Mouse (Mus musculus) heart, adult 9 months (tissue): Measurements from ENCODE around the gene Atp6v1g1.
A peak's percentile ranks its signal among the peaks of the same experiment; 100 is the strongest.

Experiments used
- DNase-seq, 2 experiments: peaks; one replicate each; pipeline ENCODE4 v3.0.0; 2022; ENCODE audit warnings: low spot score in 2 of 2

Atp6v1g1 gene

DNA sequence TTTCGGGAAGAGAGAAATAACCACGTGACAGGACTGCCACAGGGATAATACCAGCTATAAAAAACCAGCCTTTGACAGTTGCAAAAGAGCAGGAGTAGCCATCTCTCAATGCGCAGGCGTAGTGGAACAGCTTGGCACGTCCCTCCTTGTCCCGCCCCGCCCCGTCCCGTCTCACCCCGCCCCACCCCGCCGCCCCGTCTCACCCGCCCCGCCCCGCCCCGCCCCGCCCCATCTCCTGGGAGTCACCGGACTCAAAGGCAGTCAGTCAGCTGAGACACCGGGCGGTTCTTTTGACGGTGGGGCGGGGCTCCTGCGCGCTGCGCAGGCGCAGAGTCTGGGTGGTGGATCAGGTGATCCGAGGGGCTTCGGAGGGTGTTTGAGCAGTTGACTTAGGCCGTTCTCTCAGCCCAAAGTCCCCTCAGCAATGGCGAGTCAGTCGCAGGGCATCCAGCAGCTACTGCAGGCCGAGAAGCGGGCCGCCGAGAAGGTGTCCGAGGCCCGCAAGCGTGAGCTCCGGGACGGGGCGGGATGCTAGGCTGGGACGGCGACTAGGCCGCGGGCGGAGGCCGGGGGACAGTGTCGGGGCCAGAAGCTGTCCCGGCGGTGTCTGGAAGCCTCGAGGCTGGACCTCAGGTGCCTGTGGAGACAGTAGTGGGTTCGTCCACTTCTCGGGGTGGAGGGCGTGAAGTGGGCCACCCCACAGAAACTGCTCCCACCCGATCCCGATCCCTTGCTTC is at the start of gene Atp6v1g1:
TSS of gene Atp6v1g1 (plus strand) at position 279 of the 737 bp plus-strand sequence.
- DNase-seq, result peak; percentile 96 to 97

DNA sequence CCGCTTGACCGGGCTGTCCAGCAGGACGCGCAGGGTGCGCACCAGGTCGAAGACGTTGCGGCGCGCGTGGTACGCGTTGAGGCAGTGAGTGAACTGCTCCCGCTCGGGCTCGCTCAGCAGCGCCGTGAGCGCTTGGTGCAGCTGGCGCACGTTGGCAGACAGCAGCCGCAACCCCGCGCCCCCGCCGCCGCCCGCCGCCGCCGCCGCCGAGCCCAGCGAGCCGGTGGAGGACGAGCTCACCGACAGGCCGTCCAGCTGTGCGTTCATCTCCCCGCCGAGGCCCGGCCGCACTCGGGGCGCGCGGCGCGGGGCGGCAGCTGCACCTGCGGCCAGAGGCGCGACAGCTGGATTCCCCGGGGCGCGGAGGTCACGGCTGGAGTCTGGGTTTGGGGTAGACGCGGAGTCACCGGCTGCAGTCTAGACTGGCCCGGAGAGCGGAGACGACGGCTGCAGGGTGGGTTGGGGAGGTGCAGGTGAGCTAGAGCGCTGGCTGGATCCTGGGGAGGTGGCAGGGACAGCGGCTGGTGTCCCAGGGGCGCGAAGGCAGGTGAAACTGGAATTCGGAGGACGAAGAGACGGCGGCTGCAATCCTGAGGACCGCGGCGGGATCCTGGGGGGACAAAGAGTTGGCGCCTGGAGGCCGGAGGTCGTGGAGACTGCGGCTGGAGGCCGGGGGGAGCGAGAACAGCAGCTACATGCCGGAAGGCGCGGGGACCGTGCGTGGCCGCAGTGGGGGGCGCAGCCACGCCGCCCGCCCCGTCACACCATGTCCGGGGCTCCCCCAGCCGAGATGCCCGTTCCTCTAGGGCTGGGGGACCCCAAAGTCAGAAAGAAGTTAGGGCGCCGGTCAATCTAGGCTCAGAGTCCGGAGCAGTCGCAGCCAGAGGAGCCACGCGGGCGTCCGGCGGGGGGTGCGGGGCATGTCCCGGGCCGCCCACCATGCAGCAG is 49.3 kb upstream of the Atp6v1g1 start:
- peak; percentile 12 to 14 for DNase-seq

DNA sequence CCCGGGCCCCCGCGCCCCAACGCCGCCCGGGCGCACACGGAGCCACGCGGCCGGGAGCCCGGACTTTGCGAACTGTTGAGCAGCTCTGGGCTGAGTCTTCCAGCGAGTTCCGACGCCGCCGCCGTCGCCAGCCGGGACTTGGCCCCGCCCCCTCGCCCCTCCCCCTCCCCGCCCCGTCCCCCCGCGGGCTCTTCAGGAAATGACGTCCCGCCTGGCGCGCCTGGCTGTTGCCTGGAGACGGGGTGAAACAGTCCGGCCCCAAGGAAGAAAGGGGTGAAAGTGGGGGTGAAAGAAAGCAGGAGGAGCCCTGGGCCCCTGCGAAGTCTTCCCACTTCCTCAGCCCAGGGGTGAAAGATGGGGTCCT is 48.7 kb upstream of the Atp6v1g1 start, which contains the start of gene Whrn:
TSS of gene Whrn (minus strand) at position 77 of the 364 bp plus-strand sequence.
- peak; percentile 59 to 64 for DNase-seq

DNA sequence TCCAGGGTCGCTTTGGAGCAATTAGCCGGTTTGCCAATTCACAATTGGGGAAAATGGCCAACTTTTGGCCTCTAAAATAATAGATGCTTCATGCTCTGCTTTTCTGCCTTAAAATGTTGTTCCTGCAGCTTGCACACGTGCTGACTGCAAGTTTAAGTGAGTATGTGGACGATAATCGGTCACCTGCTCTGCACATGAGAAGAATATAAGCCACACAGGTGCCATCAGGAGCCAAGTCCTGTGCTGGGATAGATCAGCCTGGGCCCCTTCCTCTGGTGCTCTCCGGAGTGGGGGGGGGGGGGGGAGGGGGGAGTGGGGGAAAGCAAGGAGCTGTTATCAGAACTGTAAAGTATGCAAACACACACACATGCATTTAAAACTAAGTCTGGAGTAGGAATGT is 48.3 kb upstream of the Atp6v1g1 start:
- no peak for DNase-seq

DNA sequence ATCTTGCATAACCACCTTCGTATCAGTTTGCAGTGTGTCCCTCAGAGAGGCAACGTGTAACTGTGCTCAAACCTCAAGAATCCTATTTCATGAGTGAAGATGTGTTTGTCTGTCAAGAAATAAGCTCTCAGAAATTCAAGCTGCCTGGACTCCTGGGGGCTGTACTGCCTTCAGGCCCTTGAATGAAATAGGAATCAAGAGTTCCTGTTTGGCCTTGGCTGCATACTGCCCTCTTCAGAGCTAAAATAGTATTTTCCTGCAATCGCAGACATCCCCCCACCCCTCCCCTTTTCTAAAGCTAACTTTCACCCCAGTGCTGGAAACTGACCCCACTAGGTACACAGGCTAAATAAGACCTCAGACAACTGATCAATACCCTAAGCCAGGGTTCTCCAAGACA is 46.2 kb upstream of the Atp6v1g1 start:
- DNase-seq, result no peak

DNA sequence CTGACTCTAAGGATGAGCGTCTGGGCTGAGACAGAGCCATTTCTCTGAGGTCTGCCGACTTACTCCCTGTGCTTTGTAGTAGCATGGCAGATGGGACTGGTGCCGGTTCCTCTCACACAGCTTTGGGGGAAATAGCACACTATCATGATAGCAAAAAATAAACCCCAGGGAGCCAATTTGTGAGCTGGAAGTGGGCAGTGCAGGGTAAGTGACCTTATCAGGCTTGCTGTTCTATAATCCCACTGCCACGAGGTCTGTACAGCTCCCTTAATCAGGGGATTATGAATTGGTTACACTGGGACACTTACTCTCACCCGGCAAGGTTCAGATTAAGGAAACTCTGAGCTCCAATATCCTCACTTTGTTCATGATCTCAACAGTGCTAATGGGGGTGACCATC is 43.5 kb upstream of the Atp6v1g1 start:
- no peak for DNase-seq

DNA sequence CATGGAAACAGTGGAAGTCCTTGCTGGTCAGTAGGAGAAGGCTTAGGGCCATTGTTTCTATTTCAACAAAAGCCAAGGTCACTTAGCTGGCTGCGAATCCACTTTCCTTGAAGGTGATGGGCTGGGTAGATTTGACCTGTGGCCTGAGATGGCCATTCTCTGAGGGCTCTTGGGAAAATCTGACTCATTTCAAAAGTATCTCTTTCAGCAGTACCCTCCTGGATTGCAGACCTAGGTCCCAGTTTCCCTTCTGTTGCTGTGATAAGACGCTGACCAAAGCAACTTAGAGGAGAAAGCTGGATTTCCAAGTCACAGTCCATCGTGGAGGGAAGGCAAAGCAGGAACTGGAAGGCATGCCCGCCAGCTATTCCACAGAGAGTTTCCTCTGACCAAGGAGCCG is 40.6 kb upstream of the Atp6v1g1 start:
- DNase-seq, result no peak

DNA sequence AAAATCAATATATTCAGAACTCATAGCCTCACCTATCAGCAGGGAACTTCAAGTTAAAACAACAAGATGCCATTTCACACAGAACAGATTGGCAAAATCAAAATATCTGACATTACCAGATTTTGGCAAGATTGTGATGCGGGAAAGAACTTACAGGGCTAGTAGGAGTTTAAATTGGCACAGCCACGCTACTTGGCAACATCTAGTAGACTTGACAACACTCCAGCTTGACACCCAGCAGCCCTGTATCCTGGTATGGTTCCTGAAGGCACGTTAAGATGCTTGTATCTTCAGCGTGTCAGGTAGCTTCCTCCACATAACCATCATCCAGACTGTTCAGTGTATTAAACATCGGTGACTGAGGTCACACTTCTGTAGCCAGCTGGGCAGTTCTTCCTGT is 37.1 kb upstream of the Atp6v1g1 start:
- DNase-seq, result no peak

DNA sequence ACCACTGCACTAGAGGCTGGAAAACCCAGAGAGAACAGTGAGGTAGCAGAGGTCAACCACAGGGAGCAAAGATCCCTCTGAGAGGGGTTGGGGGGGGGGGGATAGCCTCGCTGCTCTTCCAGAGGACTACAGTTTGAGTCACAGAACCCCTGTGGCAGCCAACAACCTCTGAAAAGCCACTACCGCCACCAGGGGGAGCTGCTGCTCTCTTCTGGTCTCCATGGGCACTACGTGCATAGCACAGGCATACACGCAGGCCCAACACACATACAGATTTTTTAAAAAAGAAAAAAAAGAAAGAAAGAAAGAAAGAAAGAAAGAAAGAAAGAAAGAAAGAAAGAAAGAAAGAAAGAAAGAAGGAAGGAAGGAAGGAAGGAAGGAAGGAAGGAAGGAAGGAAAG is 36.3 kb upstream of the Atp6v1g1 start:
- DNase-seq, result peak; percentile 39 to 78

DNA sequence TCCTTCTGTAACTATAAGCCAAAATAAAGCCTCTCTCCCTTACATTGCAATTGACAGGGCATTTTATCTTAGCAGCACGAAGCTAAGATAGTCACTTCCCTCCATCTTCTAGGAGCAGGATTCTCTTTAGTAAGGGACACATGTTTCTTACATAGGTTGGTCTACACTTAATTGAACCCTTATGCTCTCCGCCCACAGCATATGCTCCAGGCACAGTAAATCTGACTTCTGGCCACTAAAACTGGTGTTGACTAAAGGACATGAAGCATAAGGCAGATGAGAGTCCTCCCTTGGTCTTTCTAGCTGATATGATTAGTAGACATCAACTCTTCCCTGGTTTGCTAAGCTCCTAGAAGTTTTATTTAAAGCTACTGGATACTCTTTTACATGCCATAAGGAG is 31.7 kb upstream of the Atp6v1g1 start:
- no peak for DNase-seq

DNA sequence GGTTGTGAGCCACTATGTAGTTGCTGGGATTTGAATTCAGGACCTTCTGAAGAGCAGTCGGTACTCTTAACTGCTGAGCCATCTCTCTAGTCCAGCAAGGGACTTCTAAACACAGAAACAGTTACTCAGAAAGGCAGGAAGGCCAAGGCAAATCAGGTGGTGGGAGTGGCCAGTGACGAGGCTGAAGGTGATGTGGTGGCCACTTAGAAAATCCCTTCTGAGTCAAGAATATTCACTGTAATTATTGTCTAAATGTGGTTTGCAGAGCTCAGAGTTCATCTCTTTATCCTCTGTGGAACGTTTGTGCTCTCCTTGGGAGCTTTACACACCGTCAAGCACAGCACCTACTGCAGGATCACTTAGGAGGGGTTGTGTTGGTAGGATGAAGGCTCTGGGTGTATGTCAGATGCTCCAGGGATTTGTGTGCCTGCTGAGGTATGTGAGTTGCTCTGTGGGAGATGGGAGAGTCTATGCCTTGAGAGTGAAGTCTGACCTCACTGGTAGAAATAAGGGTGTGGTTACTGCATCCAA is 30.1 kb upstream of the Atp6v1g1 start:
- no peak for DNase-seq

DNA sequence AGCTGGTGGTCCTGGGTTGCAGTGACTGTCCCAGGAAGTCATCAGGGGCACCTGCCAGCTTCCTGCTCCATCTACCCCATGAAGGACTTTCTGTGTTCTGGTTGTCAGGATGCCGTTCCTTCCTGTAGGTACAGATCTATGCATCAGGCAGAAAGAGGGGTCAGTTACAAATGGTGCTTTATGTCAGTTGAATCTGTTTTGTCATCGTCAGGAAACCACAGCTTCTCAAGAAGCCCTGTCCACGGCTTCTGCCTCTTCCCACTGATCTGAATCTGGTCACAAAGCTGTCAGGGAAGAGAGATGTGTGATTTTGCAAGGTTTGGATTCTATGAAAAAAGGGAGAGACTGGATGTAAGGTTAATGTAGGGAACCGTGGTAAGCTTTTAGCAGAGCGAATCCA is 29.6 kb upstream of the Atp6v1g1 start:
- DNase-seq, result no peak

DNA sequence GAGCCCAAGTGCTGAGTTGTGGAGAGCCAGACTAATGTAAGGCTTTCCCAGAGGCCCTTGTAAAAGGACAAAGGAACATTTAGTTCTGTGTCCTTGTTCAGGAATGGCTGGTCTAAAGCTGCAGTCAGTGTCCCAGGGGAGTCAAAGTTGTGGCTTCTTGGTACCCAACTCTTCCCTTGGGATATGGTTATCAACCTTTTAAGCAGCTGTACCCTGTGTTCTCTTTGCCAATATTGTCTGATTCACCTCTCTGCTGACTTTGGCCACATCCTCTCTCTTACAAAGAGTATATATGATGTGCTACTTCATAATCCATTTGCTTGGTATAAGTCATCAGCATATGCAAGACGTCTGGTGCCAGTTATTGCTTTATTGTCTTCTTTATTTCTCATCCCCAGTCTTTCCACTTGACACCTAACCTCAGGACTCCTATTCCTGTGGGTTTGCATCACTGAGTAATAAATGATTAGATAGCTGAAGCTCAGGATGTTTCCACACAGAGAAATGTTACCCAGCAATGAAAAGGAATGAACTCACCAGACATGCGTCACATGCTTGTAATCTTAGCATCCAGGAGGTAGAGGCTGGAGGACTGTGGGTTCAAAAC is 22.7 kb upstream of the Atp6v1g1 start:
- DNase-seq, result no peak

DNA sequence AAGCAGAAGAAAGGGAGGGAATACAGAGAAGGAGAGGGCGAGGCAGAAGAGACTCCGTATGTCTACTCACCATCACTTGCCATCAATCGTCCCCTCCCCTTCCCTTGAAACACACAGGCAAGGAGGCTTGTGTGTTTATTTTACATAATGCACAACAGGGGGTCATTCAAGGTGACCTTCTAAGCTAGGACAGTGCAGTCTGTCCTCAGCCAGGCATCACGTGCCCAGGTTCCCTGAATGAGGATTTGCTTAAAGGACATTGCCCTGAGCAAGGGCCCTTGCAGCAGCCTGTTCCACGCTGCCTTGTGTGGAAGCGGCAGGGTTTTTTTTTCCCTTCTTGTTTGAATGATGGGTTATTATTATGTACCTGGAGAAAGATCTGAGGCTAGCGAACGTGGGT is 19.1 kb upstream of the Atp6v1g1 start:
- no peak for DNase-seq

DNA sequence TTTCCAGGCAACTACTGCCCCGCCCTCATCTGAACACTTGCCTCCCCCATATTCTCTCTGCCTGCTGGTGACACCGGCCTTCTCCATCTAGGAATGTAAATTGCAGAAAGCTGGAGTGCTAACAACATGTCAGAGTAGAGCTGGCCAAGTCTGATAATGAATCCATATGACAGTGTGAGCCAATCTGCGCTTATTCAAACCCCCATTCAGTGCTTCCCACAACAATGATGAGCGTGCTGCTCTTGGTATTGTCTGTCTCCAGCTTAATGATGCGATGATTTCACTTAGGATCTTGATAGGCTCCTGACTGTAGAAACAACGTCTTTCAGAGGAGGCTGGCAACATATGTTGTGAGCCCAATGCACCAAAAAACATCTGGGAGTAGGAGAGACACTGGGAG is 15.6 kb upstream of the Atp6v1g1 start:
- DNase-seq, result no peak

DNA sequence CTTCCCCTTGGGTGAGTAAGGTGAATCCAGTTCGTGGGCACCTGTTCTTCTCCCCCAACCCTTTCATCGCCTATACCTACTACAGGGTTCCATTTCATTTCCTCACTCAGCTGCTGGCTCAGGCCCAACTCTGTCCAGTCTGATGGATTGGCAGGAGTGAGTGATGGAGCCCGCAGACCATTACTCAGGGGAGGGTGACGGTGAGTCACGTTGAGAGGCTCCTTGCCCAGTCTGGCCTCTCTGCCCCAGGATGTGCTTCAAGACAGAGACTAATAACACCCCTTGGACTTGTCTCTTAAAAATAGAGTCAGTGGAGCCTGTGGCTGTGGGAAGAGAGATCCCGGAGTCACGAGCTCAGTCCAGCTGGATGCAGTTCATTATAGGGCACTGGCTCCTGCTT is 14.2 kb upstream of the Atp6v1g1 start:
- no peak for DNase-seq

DNA sequence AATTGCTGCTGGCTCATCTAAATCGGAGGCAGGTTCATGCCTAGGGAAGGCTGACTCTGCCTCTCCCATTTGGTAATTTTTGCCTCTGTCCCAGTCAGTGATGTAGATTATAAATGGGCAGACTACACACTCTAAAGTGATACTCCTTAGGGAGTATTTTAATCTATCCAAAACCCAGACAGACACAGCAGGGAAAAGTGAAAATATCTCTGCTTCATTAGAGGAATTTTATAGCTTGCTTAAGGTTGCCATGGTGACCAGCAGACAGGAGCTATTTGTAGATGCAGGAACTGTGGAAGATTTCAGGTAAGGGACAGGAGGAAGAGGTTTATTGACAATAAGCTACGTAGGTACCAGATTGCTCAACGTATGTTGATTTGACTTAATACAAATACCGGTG is 7.0 kb upstream of the Atp6v1g1 start:
- no peak for DNase-seq

DNA sequence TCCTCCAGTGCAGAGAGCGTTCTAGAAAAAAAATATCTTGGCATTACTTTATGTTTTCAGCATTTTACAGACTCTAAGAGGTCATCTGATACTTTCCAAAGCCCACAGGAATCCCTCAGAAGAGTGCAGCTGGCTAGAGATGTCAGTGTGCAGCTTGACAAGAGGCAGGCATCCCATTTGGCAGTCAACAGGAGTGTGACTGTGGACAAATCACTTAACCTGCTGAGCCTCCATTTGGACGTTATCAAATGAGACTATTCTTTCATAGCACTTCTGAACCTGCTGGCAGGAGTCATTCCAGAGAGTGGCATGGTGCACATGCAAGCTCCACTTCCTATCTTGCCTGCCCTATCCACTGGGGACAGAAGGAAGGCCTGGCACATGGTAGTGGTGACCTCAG is 2.4 kb upstream of the Atp6v1g1 start:
- DNase-seq, result peak; percentile 82

DNA sequence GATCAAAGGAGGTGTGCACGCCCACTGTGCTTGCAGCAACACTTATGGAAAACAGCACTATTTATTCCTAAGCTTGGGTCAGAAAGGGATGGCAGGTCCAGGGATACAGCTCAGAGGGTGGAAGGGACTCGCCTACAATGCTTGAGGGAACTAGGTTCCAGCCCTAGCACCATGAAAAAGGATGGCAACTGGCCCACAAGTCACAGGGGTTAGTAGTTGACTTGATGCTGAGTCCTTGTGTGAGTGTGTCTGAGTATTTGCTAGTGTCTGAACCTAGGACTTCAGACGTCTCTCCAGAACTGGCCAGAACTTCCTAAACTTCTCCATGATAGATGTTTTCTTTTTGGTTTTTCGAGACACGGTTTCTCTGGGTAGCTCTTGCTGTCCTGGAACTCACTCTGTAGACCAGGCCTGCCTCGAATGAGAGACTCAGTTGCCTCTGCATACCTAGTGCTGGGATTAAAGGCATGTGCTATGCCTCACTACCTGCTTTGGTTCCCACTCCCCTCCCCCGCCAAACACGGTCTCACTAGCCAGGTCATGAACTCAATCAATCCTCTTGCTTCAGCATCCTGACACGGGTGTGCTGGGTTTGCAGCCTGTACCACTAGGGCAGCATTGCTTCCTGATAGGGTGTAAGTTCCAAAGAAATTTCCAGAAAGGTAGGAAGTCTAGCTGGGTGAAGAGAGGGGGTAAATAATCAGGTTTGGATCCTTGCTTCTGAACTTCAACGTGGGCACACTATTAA is 652 bp upstream of the Atp6v1g1 start:
- no peak for DNase-seq

DNA sequence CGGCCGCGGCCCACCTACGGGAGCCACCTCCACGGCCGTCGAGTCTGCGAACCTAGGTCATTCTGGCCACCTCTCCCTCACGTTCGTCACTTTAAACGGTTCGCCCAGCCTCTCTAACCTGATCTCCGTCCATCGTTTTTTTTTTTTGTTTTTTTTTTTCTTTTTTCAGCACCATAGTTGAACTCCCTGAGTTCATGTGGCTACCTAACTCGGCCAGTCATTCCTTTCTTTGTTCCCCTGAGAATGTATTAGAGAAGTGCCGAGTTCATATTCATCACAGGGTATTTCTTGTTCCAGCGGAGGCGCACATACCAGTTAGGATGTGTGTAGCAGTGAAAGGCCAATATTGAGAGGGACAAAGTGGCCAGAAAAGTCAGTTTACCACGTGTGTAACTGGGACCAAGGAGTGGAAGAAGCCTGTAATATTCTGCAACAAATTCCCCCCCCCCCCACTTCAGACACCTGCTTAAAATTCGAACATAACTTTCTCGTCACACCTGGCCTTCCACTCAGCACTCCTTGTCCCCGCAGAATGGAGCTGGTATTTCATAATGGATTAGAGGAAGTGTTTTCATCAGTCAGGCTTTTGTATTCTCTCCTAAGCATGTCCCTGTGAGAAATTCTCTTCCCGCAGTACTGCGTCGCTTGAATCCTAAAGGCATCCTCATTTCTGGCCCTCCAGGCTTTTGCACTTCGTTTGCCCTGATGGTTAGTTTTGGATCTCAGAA is 823 bp downstream of the Atp6v1g1 start:
- DNase-seq, result no peak
